Mouse (Mus musculus) adrenal gland (tissue): ENCODE results near the gene Hspb8.

Experiments
- intact Hi-C: fragments of 180-260 bp; cut with DNase I; formaldehyde crosslinking; loops from one replicate; pipeline ENCODE4 v1.15.1; 2025
- long read RNA-seq, 2 experiments: library from polyadenylated mRNA; unstranded; transcript quantifications; one replicate each; pipeline ENCODE4 v2.0.0; 2020; ENCODE audit warnings: borderline replicate concordance in 1 of 2; ENCODE audit not compliant: insufficient replicate concordance in 1 of 2

The Hspb8 gene
- long read RNA-seq, experiment 1, transcript Hspb8-201 (3 exons, 1,816 nt), result major isoform, 246 of 251 reads
- long read RNA-seq, experiment 1, partial matches to known transcripts, result 4 of 251 reads
- long read RNA-seq, experiment 1, other reads (novel, unspliced or antisense), result 1 of 251 reads
- long read RNA-seq, experiment 2, transcript Hspb8-201 (3 exons, 1,816 nt), result major isoform, 214 of 225 reads
- long read RNA-seq, experiment 2, partial matches to known transcripts, result 2 of 225 reads
- long read RNA-seq, experiment 2, other reads (novel, unspliced or antisense), result 9 of 225 reads

DNA sequence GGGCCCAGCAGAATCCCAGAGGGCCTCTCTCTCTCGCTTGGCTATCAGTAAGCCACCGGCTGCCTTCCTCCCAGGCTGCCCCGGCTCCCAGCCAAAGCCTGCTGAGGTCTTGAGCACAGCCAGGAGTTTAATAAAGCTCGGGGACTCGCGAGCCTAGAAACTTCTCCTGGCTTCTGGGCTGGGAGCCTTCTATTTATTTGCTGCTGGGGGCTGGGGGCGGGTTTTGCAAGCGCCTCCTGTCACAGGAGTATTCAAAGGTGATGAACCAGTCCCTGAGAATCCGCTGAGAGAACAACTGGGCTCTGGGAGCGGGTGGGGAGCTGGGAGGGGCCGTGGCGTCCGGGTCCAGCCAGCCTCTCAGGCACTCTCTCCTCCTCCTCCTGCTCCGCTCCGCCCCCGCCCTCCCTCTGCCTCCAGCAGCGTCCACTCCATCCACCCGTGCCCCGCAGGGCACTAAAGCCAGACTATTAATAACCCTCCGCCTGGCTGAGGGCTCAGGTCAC is at the start of gene Hspb8:
Hspb8 (minus strand) TSS at position 166 of the 503 bp plus-strand sequence.
- intact Hi-C loops, result no loop called here

DNA sequence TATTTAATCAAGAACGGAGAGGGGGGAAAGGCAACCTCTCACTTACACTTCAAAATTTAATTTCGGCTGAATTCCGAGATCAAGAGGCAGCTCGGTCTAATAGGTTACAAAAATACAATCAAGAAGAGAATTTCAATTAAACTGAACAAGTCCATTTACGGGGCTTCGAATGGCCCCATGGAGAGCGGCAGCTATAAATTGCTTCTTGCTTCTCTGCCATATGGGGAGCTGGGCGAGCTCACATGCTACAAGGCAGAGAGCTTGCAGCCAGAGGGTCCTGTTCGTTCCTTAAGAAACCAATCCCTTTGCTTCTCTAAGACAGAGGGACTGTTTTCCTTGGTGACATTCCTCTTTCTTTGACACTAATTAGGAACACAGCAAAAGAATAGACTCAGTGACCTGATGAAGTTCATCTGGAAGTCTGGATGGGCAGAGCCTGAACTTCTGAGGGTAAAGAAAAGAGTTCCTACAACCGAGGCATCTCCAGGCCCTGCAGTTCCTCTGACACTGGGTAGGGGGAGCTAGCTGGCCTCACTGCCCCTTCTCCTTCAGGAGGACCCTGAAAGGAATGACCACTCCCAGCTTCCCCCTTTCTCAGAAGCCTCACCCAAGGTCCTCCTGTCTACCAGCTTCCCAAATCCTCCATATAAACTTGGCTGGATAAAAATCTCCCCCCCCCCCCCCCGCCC is 38.8 kb upstream of the Hspb8 start:
- intact Hi-C loops, result no loop called here

DNA sequence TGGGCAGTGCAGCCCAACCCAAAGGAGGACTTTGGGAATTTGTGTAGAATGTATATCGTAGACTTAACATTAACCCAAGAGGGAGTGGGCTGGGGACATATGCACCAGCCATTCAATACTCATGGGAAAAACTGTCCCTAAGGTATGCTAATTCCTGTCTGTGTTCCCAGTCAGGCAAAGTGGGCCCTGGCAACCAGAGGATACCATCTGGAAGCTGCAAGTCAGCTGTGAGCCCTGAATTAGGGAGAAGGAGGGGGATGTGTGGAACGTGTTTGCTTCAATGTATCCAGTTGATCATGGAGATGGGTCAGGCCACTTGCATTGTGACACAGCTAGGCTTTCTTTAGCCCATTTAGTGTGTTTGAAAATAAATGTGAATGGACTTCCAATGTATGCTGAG is 37.3 kb upstream of the Hspb8 start:
- intact Hi-C loops, result loop anchor here (5.0 kb wide), 1 partner anchor 73 kb away; no protein-coding TSS in a partner anchor

DNA sequence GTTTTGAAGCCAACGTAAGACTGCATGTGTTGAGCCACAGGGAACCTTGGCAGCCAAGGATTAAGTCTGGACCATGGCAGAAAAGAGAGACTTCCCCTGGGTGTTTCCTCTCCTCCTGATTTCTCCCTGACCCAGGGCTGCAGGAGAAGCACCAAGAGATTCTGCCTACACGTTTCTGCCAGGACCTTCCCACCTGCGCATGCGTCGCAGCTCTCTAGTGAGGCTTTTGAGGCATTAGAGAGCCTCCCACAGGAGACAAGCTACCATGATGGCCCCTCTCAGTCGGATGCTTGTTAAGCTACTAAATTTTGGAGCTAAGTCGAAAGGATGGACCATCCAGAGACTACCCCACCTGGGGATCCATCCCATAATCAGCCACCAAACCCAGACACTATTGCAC is 35.1 kb upstream of the Hspb8 start:
- intact Hi-C loops, result loop anchor here (5.0 kb wide), 1 partner anchor 70 kb away; no protein-coding TSS in a partner anchor

DNA sequence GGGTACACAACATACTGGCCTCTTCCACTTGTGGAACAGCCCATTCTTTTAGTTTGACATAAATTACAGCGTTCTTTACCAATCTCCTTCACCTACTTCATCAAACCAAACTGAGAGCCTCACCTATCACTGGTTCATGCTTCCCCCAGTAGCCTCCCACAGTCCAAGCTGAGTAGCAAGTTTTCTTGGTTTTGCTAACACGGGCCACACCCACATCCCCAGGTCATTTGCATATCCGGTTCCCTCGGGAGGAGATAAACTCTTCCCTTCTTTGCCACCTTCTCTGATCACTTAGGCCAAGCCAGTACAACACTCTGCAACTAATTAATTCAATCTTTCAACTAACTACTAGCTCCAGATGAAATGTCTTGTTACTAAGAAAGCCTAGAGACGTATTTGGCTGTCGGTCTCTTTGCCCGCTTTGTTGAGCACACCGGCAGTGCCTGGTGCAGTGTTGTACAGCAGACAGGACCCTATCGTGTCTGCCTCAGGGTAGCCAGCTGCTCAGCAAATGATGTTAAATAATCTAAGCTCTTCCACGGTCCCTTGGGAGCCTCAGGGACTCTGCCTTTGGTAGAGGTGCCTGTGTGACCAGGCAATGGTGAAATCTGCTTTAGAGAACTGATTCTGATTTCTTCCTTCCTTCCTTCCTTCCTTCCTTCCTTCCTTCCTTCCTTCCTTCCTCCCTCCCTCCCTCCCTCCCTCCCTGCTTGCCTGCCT is 34.3 kb upstream of the Hspb8 start:
- intact Hi-C loops, result loop anchor here (5.0 kb wide), 1 partner anchor 70 kb away; no protein-coding TSS in a partner anchor

DNA sequence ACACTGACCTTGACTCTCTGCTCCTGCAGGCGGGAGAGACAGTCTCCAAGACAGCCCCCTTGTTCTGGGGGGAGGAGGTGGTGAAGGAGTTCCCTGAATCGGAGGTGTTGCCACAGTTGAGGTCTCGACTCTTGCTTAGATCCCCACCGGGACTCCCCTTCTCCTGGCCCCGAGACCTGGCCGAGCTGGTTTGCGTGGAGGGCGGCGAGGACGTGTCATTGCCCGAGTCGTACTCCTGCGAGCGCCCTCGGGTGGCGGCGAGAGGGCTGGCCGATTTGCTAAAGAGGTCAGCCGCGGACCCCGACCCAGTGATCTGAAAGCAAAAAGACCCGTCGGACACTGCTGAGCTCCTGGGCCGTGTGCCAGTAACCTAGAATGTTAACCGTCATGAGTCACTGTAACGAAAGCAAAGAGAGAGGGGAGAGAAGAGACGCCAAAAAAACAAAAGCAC is 30.8 kb upstream of the Hspb8 start:
- intact Hi-C loops, result no loop called here

DNA sequence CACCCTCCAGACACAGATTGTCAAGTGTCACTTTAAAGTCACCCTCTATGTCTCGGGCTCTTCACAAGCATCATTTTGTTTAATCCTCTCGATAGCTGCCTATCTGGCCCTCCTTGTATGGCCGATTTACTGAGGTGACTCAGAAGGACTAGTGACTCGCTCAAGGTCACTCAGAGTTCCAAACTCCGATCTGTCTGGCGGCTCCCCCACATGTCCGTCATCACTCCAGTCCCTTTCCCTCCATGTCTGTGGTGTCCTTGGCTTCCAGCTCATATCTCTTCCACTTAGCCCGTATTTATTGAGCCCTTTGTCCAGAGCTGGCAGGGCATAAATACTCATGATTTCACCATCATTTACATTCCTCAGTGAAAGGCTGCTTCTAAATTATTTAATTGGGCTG is 28.2 kb upstream of the Hspb8 start:
- intact Hi-C loops, result no loop called here

DNA sequence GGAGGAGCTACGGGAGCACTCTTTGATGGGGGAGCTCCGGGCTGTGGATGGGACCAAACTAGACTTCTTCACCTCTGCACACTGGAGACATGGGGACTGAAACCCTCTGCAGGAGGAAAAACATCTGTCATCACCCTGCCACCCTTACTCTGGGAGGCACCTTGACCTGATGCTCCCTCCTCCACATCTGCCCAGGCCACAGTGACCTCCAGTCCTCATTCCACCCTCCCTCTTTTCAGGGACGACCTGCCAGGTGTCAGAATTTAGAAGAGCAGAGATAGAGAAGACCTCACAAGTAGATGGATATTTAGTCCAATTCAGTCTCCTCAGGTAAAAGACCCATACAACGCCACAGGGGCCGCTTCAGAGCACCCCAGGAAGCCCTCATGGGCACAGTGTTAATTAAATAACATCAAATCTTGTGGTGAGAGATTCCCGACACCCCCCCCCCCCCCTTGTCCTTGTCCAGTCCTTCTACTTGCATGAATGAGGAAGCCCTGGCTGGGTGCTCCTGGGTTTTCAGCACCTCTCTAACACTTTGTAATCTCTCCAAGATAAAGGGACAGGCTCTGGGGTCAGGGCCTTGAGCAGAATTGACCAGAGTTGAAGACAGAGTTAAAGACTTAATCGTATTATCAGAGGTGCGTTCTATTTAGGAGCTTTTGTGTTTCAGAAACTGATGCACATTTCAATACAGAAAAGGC is 27.0 kb upstream of the Hspb8 start:
- intact Hi-C loops, result no loop called here

DNA sequence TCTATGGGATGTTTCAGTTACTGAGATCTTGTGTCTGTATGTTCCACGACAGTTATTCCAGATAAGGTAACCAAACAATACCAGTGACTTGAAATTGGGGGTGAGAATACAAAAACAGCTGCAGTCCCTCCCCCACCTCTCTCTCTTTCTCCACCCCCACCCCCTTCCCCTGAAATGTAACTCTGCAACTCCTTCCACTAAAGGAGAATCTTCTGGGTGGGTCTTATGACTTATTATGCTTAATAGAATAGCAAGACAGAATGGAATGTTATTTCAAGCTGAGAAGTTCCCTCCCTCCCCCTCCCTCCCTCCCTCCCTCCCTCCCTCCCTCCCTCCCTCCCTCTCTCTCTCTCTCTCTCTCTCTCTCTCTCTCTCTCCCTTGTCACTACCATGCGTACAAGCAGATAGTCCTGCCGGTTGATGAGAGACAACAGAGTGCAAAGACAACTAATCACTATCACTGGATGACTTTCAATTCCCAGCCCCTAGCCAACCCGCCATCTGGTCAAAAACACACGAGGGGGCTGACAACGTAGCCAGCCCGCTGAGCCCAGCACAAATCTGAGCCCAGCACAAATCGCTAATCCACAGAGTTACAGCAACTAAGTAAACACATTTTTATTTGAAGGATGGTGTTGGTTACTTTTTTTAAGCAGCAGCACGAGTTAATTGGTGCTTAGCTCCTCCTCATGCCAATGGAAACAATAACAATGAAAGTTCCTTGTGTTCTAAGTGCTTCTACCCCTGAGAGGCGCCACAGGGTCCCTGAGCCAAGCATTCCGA is 25.9 kb upstream of the Hspb8 start:
- intact Hi-C loops, result no loop called here

DNA sequence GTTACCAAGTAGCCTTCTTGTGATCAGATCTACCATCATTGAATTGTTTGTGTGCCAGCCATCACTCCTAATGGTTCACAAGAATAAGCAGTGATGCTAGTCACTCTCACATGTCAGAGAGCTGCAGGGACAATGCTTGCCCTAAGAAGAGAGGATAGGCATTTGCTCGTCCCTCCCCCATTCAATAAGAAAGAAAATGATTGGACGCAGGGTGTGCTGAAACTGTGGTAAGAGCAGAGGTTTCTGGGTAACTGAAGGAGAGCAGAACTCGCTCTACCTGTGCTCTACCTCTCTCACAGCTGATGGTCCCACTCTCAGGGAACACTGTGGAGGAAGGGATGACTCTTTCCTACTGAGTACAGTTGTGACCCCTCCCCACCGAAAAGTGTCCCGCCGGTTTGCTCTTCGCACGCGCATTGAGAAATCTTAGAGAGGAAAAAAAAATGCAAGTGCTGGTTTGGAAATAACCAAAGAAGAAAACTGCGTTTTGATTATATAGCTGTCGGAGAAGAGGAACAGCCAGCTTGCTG is 25.2 kb upstream of the Hspb8 start:
- intact Hi-C loops, result no loop called here

DNA sequence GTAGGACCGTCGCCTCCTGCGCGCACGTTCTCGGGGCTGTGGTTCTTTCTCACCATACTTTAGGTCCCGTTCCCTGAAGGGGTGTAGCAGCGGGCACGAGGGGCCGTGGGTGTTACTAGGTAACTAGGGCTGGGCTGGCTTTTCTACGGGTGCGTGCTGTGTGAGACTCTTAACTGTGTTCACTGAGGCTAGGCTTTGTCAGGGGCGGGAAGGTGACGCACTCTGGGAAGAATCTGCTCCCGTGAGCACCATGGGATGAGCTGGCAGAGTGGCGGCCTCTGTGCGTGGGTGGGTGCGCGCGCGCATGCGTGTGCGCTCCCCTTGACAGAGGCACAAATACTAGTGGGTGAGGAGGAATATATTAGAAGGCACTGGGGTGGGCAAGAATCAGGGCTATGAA is 23.9 kb upstream of the Hspb8 start:
- intact Hi-C loops, result no loop called here

DNA sequence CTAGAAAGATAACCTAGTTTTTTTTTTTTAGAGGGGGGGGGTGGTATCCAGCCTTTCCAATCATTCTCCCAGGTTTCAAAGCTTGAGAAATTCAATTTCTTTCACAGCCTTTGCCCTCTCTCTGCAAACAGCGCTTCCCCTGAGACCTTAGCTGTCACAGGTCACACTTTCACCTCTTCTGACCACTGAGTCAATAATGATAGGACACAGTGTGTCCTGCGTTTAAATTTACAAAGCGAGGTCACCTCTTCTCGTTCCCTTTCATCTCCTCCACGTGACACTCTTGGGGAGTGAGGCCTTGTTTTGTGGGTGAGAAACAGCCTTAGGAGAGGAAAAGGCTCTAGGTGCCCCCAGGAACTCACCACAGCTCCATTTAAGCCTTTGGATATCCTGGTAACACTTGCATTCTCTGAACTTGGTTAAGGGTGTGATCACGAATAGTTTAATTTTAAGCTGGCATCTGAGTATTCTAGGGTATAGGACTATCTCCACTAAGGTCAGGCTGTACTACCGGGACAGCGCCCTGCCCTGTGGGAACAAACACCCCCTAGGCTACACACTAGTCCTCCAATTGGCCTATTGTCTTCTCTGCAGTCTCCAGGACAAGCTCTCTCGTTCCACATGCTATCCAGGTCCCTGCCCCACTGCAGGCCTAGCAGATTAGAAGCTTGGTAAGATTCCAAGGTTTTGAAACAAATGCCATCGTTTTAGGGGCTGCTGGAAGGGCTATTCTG is 23.1 kb upstream of the Hspb8 start:
- intact Hi-C loops, result no loop called here

DNA sequence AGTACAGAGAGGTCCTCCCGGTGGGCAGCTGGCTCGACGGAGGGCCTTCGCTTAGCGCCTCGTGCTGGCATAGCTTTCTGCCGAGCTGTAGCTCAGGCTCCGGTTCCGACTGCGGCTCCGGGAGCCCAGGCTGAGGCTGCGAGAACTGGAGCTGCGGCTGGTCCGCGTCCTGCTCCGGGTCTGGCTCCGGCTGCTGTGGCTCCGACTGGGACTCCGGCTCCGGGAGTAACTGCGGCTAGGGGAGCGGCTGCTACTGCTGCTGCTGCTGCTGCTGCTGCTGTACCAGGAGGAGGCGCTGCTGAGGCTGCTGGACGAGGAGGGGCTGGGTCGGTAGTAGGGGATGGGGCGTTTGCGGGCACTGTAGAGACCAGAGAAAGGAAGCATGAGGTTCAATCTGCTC is 21.9 kb upstream of the Hspb8 start:
- intact Hi-C loops, result no loop called here

DNA sequence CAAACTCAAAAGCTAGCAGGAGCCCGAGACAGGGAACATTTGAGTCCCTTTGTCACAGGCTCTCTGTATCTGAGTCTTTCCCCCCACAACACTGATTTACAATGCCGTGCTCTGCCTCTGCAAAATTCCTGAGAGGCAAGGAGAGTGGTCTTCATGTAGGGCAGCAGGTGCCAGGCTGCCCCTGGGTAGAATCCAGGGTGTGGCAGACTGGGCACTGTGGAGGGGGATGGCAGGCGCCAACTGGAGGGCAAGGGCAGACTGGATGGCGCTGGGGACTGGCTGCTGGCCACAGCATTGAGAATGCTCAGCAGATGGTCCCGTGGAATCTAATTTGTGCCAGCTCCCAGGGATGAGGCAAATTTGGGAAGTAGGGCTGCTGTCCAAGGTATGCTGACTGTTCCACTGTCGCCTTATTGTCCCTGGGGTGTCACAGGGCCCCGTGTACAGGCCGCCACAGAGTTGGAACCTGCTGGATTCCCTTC is 20.8 kb upstream of the Hspb8 start:
- intact Hi-C loops, result no loop called here

DNA sequence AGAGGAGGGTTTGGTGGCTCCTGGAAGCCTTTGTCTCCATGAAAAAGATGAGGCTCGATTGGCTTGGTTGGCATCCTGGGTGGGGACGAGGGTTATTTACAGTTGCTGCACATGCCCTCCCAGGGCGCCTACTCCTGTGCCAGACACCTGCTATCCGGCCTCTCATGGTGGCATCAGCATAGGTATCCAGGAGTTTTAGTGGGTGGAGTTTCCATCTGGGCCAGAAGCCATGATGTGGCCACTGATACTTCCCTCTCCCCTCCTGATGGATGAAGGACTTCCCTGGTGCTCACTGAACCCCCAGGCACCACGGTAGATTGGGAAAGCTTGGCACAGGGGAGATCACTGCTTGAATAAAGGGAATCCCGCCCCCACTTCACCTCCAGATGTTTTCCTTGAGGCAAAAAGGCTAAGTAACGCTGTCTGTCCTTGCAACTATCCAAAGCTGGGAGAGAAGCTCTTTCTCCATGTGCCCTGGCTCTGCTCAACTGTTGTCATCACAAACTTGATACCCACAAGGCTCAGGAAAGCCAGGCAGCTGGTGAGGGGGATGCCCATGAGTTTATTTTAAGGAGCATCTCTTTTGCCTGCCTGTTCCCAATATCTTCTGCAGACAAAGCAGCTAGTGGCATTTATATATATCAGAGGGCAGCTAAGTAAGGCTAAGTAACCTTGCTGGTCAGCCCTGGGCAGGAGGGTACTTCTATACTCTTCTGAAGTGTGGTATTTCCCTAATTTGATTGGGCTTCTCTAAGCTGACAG is 20.2 kb upstream of the Hspb8 start:
- intact Hi-C loops, result no loop called here

DNA sequence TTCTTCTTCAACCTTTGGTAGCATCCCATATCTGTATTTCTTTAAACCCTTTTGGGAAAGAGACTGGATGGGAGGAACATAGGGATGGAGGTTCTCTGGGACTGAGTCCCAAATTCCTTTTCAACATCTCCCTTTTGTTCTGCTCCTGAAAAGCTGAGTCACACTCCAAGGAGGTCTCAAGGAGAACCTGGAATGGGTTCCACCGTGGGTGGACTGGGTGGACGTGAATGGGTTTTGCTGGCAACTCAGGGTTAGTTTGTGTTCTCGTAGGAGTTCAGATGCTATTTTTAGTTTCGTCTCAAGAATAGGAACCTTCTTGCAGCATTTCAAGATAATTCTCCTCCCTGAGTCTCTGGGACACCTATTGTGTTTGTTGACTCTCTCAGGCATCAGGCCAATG is 17.6 kb upstream of the Hspb8 start:
- intact Hi-C loops, result no loop called here

DNA sequence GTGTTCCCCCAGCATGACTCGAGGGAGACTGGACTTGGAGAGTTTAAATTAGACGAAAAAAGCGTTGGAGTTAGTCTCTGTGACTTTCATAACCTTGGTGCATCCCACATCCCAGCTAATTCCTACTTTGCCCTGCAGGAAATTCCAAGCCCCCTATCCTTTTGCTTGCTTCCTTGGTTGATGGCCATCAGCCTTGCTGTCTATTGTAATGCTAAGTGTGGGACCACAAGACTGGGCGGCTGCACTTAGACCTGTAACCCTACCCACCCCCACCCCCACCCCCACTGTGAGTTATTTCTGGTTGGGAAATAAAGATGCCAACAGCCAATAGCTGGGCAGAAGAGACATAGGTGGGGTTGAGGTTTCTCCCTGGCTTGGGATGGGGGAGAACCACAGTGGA is 15.7 kb upstream of the Hspb8 start:
- intact Hi-C loops, result no loop called here

DNA sequence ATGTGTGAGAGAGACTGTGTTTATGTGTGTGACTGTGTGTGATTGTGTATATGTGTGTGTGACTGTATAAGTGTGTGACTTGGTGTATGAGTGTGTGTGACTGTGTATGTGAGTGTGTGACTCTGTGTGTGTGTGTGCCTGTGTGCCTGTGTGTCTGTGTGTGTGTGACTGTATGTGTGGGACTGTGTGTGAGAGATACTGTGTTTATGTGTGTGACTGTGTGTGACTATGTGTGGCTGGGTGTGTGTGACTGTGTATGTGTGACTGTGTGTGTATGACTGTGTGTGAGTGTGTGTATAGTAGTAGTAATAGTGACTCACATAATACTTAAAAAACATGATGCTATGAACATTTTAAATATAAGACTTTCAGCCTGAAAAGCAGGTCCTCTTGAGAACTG is 13.5 kb upstream of the Hspb8 start:
- intact Hi-C loops, result no loop called here
